Mouse (Mus musculus): ENCODE results near the gene Troap. TPM values are rescaled to one million over a fixed set of nuclear protein-coding genes. Genes with fewer than 3 reads are reported as not detected.

Gene Troap
- polyA plus RNA-seq, 1 experiment from 2014 or later, result 5.6 TPM

DNA sequence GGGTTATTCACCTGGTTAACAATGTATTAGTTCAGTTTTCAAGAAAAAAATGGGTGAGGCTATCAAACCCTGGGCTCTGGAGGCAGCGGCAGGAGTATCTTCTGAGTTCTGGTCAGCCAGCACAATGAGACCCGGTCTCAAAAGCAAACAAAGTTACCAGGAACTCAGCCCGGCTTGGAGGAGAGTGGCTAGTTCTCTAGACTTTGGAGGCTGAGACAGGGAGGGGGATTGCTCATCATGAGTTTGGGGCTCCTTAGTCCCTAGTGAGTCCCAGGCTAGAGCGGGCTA lies 43.0 kb upstream of the Troap start:
- ATAC-seq, result no peak
- H3K36me3 ChIP-seq (ENCODE audit: control insufficient read depth, insufficient read depth, low read length), result no peaks in the 10 kb centered on the region
- WGBS, result 81% methylated on average over 4 of the region's 4 CpGs
- no peaks in the 10 kb centered on the region for H3K9me3 ChIP-seq (ENCODE audit: control insufficient read depth, low read length)
- peak overlapping the region; percentile 26 for H3K4me2 ChIP-seq (ENCODE audit: low read length)
- no peaks in the 10 kb centered on the region; the same call in none of the 2 replicates for H3K27me3 ChIP-seq (replicated peaks; ENCODE audit: control insufficient read depth, insufficient read depth, low read length)
- no peak overlapping the region for H3K27ac ChIP-seq (ENCODE audit: low read depth, low read length)
- H3K4me1 ChIP-seq (ENCODE audit: control insufficient read depth, insufficient read depth, low read depth, low read length), result peaks cover 17% of the 10 kb centered on the region
- no peak overlapping the region; the same call in 1 of the 2 replicates for H3K4me3 ChIP-seq (ENCODE audit: low read length)
- H3K9ac ChIP-seq (ENCODE audit: low read depth, low read length), result no peak overlapping the region

DNA sequence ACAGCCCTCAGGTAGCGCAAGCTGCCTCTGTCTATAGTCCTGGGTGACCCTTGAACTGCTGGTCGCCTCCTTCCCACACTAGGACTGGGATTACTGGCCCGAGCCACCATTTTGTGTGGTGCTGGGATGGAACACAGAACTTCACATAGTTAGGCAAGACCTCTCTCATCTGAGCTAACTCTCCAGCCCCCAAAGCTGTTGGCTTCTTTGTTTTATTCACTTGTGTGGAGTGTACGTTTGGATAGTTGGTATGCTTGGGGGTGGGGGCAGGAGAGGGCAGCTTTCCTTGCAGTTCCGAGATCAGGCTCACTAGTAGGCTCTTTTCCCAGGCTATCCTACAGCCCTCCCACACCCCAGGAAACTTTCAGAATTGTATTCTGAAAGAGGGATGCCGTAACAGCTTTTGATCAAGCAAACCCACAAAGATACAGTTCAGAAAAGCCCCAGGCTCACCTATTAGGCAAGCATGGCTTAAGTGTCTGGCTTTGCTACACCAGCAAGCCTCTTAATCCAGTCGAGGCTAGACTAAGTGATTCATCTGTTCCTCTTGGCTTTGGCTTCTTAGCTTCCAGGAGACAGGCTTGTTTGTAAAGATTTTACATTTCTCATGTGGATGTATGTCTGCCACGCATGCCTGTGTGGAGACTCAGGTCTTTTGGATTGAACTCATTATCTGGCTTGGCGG lies 42.2 kb upstream of the Troap start:
- Histone ChIP-seq H3K9ac (ENCODE audit: low read depth, low read length) (no peak overlapping the region), H3K27ac (ENCODE audit: low read depth, low read length) (no peak overlapping the region), H3K4me3 (ENCODE audit: low read length) (no peak overlapping the region), H3K9me3 (ENCODE audit: control insufficient read depth, low read length) (no peaks in the 10 kb centered on the region), H3K36me3 (ENCODE audit: control insufficient read depth, insufficient read depth, low read length) (no peaks in the 10 kb centered on the region), H3K27me3 (replicated peaks; ENCODE audit: control insufficient read depth, insufficient read depth, low read length) (no peaks in the 10 kb centered on the region; the same call in none of the 2 replicates), H3K4me1 (ENCODE audit: control insufficient read depth, insufficient read depth, low read depth, low read length) (peaks cover 17% of the 10 kb centered on the region), H3K4me2 (ENCODE audit: low read length) (0 out of 2 replicates have a peak overlapping the region, but pooled peaks have one; percentile 12)
- 79% methylated on average over 9 of the region's 9 CpGs for WGBS
- no peak for ATAC-seq

DNA sequence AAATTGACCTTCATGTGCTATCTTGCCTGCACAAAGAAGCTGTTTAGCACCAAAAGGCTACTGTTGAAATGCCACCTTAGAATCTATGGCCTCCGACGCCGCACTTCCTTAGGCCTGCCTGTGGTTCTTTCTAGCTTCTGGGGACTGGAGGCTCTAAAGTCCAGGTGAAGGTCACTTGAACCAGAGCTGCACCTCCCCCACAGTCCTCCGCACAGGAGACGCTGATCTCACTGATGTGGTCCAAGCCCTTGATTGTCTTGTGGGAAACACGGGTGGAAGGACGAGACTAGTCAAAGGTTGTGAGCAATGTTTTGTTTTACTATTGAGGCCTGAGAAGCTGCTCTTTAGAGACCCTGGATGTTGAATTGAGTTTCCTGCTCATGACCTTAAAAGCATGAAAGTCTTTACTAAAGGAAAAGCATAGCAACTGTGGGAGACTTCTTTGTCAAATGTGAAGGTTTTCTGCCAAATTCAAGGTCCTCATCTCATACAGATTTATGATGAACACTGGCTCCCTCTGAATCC lies 41.6 kb upstream of the Troap start:
- Histone ChIP-seq H3K9ac (ENCODE audit: low read depth, low read length) (no peak overlapping the region), H3K27ac (ENCODE audit: low read depth, low read length) (no peak overlapping the region), H3K4me3 (ENCODE audit: low read length) (no peak overlapping the region), H3K27me3 (replicated peaks; ENCODE audit: control insufficient read depth, insufficient read depth, low read length) (no peaks in the 10 kb centered on the region; the same call in none of the 2 replicates), H3K36me3 (ENCODE audit: control insufficient read depth, insufficient read depth, low read length) (no peaks in the 10 kb centered on the region), H3K4me1 (ENCODE audit: control insufficient read depth, insufficient read depth, low read depth, low read length) (peaks cover 17% of the 10 kb centered on the region), H3K4me2 (ENCODE audit: low read length) (no peak overlapping the region), H3K9me3 (ENCODE audit: control insufficient read depth, low read length) (no peaks in the 10 kb centered on the region)
- 83% methylated on average over 7 of the region's 7 CpGs for WGBS
- no peak for ATAC-seq

DNA sequence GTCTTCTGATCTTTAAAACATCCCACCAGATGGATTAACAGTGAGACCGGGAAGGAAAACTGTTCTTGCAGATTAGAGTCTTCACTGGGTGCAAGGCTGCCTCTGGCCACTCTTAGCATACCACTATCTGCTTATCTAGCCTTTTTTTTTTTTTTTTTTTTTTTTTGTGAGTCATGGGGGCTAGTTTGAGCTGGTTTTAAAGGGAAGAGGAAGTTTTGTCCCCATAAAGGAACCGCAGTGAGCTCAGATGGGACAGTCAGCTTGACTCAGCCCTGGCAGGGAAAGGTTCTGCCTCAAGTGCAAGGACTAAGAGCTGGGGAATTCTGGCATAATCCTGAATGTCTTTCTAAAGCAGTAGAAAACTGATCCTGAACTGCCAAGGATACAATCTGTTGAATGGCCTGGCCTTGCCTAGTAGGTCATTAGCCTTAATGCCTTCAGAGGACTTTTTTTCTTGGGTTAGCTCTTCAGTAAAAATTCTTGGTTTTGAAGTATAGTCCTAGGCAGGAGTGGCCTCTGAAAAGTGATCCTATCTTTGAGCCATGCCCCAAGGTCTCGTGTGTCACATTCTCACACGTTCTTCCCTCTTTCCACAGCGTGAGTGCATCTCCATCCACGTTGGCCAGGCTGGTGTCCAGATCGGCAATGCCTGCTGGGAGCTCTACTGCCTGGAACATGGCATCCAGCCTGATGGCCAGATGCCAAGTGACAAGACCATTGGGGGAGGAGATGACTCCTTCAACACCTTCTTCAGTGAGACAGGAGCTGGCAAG lies 40.7 kb upstream of the Troap start:
- no peaks in the 10 kb centered on the region; the same call in none of the 2 replicates for H3K27me3 ChIP-seq (replicated peaks; ENCODE audit: control insufficient read depth, insufficient read depth, low read length)
- H3K9ac ChIP-seq (ENCODE audit: low read depth, low read length), result no peak overlapping the region
- no peak for ATAC-seq
- H3K36me3 ChIP-seq (ENCODE audit: control insufficient read depth, insufficient read depth, low read length), result no peaks in the 10 kb centered on the region
- no peaks in the 10 kb centered on the region for H3K9me3 ChIP-seq (ENCODE audit: control insufficient read depth, low read length)
- no peak overlapping the region for H3K4me2 ChIP-seq (ENCODE audit: low read length)
- H3K4me3 ChIP-seq (ENCODE audit: low read length), result no peak overlapping the region
- no peak overlapping the region for H3K27ac ChIP-seq (ENCODE audit: low read depth, low read length)
- 76% methylated on average over 7 of the region's 7 CpGs for WGBS
- H3K4me1 ChIP-seq (ENCODE audit: control insufficient read depth, insufficient read depth, low read depth, low read length), result peaks cover 17% of the 10 kb centered on the region

DNA sequence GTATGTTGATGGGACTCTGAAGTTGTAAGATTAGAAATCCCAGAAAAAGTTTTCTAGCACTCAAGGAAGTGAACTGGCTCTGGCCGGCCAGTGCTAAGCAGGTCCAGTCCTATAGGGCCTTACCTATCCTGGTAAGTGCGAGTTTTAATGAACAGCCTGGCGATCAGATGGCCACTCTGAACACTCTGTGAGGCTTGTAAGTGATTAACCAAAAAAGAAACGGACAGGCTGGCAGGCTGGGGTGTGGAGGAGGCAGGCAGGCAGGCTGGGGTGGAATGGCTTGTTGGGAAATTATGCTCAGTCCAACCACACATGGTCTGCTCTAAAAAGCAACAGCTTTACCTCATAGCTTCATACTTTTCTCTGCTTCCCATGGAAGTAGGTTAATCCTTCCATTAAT lies 38.9 kb upstream of the Troap start:
- peaks cover 2% of the 10 kb centered on the region; the same call in 1 of the 2 replicates for H3K4me1 ChIP-seq (ENCODE audit: control insufficient read depth, insufficient read depth, low read depth, low read length)
- H3K9me3 ChIP-seq (ENCODE audit: control insufficient read depth, low read length), result no peaks in the 10 kb centered on the region
- H3K27ac ChIP-seq (ENCODE audit: low read depth, low read length), result no peak overlapping the region
- no peaks in the 10 kb centered on the region for H3K27me3 ChIP-seq (replicated peaks; ENCODE audit: control insufficient read depth, insufficient read depth, low read length)
- no peak overlapping the region for H3K4me3 ChIP-seq (ENCODE audit: low read length)
- ATAC-seq, result no peak
- H3K4me2 ChIP-seq (ENCODE audit: low read length), result no peak overlapping the region
- no peaks in the 10 kb centered on the region for H3K36me3 ChIP-seq (ENCODE audit: control insufficient read depth, insufficient read depth, low read length)
- whole genome bisulfite sequencing, result 78% methylated on average over 4 of the region's 4 CpGs
- no peak overlapping the region for H3K9ac ChIP-seq (ENCODE audit: low read depth, low read length)

DNA sequence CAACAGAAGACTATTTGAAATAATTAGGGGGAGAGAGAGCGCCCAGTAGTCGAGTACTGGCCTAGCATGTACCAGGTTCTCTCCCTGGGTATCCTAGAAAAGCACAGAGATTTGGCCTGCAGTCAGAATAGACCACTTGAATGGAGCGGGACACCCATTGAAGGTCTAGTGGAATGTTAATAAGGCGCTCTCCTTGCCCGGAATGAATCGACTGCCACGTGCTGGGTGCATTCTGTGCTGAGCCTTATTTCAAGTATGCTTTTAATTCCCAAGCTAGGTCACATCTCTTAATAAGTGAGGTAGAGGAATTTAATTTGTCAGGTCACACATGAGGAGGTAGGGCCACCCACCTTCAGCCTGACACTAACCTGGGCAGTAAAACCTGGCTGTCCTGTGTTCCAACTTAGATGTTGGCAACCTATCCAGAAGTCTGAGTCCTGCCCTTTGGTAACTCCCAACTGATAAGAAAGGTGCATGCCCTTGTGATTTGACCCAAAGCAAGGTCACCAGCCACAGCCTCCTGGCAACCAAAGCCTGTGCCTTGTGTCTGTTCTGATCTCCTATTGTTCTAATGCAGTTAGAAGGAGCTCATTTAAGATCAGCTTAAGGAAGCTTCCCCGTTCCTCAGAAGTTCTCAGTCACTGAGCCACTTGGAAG lies 38.0 kb upstream of the Troap start:
- ATAC-seq, result no peak
- Histone ChIP-seq H3K36me3 (ENCODE audit: control insufficient read depth, insufficient read depth, low read length) (no peaks in the 10 kb centered on the region), H3K27ac (ENCODE audit: low read depth, low read length) (no peak overlapping the region), H3K4me1 (ENCODE audit: control insufficient read depth, insufficient read depth, low read depth, low read length) (peaks cover 5% of the 10 kb centered on the region; the same call in 1 of the 2 replicates), H3K9ac (ENCODE audit: low read depth, low read length) (no peak overlapping the region), H3K27me3 (replicated peaks; ENCODE audit: control insufficient read depth, insufficient read depth, low read length) (no peaks in the 10 kb centered on the region), H3K9me3 (ENCODE audit: control insufficient read depth, low read length) (no peaks in the 10 kb centered on the region), H3K4me2 (ENCODE audit: low read length) (no peak overlapping the region), H3K4me3 (ENCODE audit: low read length) (no peak overlapping the region)
- 84% methylated on average over 8 of the region's 8 CpGs for WGBS

DNA sequence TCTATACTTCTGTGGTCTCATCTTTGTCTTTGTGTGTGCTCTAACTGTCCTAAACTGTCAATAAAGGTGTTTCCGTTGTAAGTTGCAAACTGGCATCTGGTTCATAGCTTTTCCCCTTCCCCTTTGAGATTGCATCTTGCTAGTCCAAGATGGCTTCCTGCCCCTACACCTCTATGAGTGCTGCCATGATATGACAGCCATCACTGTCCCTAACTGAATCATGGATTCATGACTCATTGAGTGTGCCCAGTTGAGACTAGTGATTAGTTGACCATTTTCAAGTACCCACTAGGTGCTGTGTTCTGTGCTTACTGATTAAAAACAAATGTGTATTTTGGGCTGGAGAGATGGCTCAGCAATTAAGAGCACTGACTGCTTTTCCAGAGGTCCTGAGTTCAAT lies 36.4 kb upstream of the Troap start:
- WGBS, result 95% methylated on average over 1 of the region's 1 CpGs
- Histone ChIP-seq H3K4me1 (ENCODE audit: control insufficient read depth, insufficient read depth, low read depth, low read length) (peaks cover 5% of the 10 kb centered on the region; the same call in 1 of the 2 replicates), H3K27ac (ENCODE audit: low read depth, low read length) (no peak overlapping the region), H3K36me3 (ENCODE audit: control insufficient read depth, insufficient read depth, low read length) (no peaks in the 10 kb centered on the region), H3K9ac (ENCODE audit: low read depth, low read length) (no peak overlapping the region), H3K4me2 (ENCODE audit: low read length) (no peak overlapping the region), H3K4me3 (ENCODE audit: low read length) (no peak overlapping the region), H3K9me3 (ENCODE audit: control insufficient read depth, low read length) (no peaks in the 10 kb centered on the region), H3K27me3 (replicated peaks; ENCODE audit: control insufficient read depth, insufficient read depth, low read length) (no peaks in the 10 kb centered on the region)
- no peak for ATAC-seq

DNA sequence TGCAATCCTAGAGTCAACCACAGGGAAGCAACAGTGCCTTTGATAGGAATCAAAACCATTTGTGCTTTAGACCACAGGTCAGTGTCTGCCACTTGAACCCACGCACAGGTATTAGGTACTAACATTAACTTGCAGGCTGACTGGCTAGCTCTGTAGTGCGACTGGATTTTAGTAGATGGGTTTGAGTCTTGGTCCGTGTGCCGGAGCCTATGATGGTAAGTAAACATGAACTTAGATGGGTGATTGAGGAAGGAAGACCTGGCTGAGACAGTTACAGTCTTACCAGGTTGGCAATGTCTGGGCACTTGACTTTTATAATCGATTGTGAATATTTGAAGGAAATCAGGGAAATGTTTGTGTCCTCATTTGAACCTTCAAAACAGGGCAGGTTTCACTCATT lies 35.6 kb upstream of the Troap start:
- Histone ChIP-seq H3K4me1 (ENCODE audit: control insufficient read depth, insufficient read depth, low read depth, low read length) (peaks cover 5% of the 10 kb centered on the region; the same call in 1 of the 2 replicates), H3K4me2 (ENCODE audit: low read length) (no peak overlapping the region), H3K9me3 (ENCODE audit: control insufficient read depth, low read length) (no peaks in the 10 kb centered on the region), H3K36me3 (ENCODE audit: control insufficient read depth, insufficient read depth, low read length) (no peaks in the 10 kb centered on the region), H3K27ac (ENCODE audit: low read depth, low read length) (no peak overlapping the region), H3K4me3 (ENCODE audit: low read length) (no peak overlapping the region), H3K27me3 (replicated peaks; ENCODE audit: control insufficient read depth, insufficient read depth, low read length) (no peaks in the 10 kb centered on the region), H3K9ac (ENCODE audit: low read depth, low read length) (no peak overlapping the region)
- ATAC-seq, result no peak
- 94% methylated on average over 5 of the region's 5 CpGs for WGBS

DNA sequence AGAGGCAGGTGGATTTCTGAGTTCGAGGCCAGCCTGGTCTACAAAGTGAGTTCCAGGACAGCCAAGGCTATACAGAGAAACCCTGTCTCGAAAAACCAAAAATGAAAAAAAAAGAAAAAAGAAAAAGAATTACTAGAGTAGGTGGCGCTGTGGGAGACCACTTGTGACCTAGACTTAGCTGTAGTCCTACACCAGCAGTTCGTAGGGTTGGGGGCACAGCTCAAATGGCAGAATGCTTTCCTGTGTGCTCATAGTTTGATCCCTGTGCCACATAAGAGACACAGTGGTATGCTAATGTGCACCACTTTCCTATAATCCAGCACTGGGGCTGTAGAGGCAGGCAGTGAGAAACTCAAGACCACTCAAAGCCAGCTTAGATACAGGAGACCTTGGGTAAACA lies 35.1 kb upstream of the Troap start:
- H3K4me1 ChIP-seq (ENCODE audit: control insufficient read depth, insufficient read depth, low read depth, low read length), result peaks cover 5% of the 10 kb centered on the region; the same call in 1 of the 2 replicates
- ATAC-seq, result no peak
- no peaks in the 10 kb centered on the region for H3K36me3 ChIP-seq (ENCODE audit: control insufficient read depth, insufficient read depth, low read length)
- 80% methylated on average over 4 of the region's 4 CpGs for WGBS
- H3K27me3 ChIP-seq (replicated peaks; ENCODE audit: control insufficient read depth, insufficient read depth, low read length), result no peaks in the 10 kb centered on the region
- no peak overlapping the region for H3K4me2 ChIP-seq (ENCODE audit: low read length)
- no peak overlapping the region for H3K4me3 ChIP-seq (ENCODE audit: low read length)
- H3K9ac ChIP-seq (ENCODE audit: low read depth, low read length), result no peak overlapping the region
- H3K27ac ChIP-seq (ENCODE audit: low read depth, low read length), result no peak overlapping the region
- H3K9me3 ChIP-seq (ENCODE audit: control insufficient read depth, low read length), result no peaks in the 10 kb centered on the region

Measured in hindbrain, embryonic 16.5 days (tissue).